Mouse (Mus musculus) monocyte, adult 5-6 weeks (primary cell): ENCODE results near the gene Smoc2. TPM values are rescaled to one million over a fixed set of nuclear protein-coding genes. Genes with fewer than 3 reads are reported as not detected.

Source experiments
- ATAC-seq: fragments of 153-309, 156-312 bp; replicated peaks from 2 replicates; pipeline ENCODE4 v1.8.0; 2017; ENCODE audit warnings: mild to moderate bottlenecking; ENCODE audit not compliant: low TSS enrichment, insufficient number of reproducible peaks, severe bottlenecking, poor library complexity, low FRiP score
- total RNA-seq: library from RNA; stranded (forward); fragments of 200-1000, 200-491, 200-594 nt; gene quantifications from 3 replicates; pipeline ENCODE4 v1.2.3, GENCODE M21; 2017

The Smoc2 gene
- total RNA-seq, 1 experiment from 2014 or later: 0.48 TPM

- ATAC-seq: no peak
Observed at GRCm38 (mm10) chr17:14262217-14262616, 17.1 kb upstream of the Smoc2 start.

DNA sequence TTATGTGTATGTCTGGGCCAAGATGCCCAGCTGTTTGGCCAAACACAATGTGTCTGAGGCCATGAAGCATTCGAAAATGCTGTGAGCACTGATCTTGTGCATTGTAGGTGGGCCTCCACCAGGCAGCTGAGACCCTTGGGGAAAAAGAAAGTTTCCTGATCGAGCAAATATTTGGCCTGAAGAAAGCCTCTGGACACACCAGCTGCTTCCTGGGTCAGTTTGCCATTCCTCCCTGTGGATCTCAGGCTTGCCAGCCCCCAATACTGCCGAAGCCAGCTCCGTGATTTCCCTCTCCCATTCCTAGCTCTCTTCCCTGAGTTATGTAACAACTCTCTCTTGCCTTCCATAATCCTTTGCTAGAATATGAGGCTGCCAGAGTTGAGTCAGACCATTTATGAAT lies 11.3 kb upstream of the Smoc2 start:
- no peak for ATAC-seq

DNA sequence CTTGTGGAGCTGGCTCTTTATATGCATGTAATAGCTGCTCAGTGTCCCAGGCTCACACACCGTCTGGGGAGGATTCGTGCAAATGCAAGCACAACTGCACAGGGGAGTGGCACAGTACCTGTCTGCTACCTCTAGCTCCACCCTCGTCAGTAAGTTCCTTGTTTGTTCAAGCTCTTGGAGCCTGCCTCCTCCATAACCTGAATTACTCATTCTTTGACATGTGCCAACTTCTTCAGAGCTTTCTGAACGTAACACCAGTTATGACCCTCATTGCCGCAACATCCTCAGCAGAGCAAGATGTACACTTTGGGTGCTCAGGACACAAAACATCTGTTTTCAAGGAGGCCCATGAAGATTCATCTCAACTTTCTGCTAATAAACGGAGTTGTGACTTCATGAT lies 5.9 kb upstream of the Smoc2 start:
- no peak for ATAC-seq

DNA sequence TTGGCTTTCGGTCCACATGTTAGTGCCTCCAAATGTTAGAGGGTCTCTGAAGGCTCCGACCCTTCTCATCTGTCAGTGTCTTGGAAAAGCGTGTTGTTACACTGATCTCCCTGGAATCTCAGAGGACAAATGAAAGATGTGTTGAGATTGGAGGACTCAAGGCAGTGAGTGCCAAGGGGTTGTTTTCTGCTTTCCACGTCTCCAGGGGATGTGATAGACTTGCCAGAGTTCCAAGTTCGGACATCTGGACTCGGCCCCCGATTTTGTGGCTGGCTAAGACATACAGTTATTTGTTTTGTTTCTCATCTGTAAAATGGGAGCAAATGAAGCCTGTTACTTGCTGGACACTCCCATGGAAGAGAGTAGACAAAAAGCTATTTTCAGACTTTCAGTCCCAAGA lies 2.0 kb upstream of the Smoc2 start:
- no peak for ATAC-seq

- no peak for ATAC-seq
Observed at GRCm38 (mm10) chr17:14279966-14280300, 627 bp downstream of the Smoc2 start.

DNA sequence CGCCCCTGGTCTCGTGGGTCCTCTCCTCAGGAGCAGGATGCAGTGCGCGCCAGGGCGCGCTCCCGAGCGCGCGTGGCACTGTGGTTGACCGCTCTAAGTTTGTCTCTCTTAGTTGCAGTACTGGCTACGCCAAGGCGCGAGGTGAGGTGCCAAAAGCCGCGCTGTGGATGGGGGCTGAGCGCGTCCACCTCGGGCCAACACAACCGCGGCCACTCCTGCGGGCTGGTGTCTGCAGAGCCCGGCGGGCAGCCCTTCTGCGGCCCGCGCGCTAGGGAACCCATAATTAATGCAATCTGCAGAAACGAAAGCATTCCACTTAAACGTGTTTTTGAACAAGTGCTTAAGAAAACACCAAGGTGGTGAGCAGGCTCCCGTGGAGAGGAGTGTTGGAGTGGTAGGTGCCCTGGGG lies 1.1 kb downstream of the Smoc2 start:
- ATAC-seq: no peak

GRCm38 (mm10) chr17:14288015-14288616 lies 8.8 kb downstream of the Smoc2 start:
- no peak for ATAC-seq

GRCm38 (mm10) chr17:14293617-14294016 lies 14.3 kb downstream of the Smoc2 start:
- no peak for ATAC-seq

GRCm38 (mm10) chr17:14295146-14295545 lies 15.8 kb downstream of the Smoc2 start:
- no peak for ATAC-seq

- ATAC-seq: no peak
Observed at GRCm38 (mm10) chr17:14300361-14300760, 21.1 kb downstream of the Smoc2 start.

DNA sequence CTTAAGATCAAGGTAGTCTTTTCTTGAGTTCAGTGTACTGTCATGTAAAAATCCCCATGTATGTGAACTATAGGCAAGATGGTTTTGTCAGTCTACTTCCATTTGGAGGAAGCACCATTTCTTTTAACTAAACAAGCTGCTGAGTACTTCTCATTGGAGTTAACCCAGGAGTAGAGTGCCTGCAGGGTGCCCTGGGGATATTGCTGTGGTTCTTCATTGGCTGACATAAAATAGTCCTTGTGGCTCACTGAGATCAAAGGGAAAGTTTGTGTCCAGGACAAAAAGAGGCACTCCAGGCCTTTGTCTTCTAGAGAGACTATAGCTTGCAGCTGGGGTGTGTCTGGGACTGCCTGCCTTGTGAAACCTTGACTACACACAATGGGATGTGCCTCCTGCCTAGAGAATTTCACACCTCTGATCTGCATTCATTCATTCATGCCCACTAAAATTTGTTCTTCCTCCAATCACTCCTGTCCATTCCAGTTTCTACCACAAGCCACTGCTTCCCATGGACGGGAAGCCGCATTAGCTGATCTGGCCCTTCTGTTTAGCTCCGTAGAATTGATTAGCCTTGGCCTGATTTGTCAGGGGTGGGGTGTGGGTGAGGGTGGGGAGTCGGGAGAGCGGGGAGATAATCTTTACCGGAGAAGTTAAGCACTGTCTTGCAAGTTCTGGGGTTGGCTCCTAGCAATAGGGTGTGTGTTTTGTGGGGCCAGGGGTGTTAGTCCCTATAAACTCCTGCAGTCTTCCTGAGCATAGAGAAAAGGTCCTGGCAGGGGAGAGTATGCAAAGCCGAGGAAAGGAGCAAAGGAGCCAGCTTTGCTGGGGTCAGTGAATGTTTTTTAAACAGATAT lies 22.4 kb downstream of the Smoc2 start:
- no peak for ATAC-seq

GRCm38 (mm10) chr17:14302356-14302755 lies 23.1 kb downstream of the Smoc2 start:
- no peak for ATAC-seq

GRCm38 (mm10) chr17:14303722-14304121 lies 24.4 kb downstream of the Smoc2 start:
- no peak for ATAC-seq

GRCm38 (mm10) chr17:14309884-14310283 lies 30.6 kb downstream of the Smoc2 start:
- no peak for ATAC-seq

- ATAC-seq: no peak
Observed at GRCm38 (mm10) chr17:14312440-14312839, 33.1 kb downstream of the Smoc2 start.

- no peak for ATAC-seq
Observed at GRCm38 (mm10) chr17:14314308-14314707, 35.0 kb downstream of the Smoc2 start.

GRCm38 (mm10) chr17:14316536-14316935 lies 37.2 kb downstream of the Smoc2 start:
- ATAC-seq: no peak

DNA sequence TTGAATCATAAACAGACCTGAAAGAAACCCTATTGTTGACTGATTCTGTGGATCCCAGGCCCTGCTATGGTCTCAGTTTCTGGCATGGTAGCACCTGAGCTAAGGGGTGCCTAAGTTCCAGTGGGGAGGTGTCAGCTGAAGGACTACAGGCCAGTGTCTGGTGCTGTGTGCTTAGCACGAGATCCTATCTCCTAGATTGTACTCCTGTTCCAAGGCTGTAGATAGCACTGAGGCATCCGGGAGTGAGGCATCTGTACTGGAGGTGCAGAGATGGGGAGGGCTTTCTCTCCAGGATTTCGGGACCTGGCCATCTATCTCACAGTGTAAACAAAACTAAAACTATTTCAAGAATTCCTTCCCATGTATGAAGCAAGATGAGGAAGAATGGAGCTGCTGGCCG lies 38.1 kb downstream of the Smoc2 start:
- no peak for ATAC-seq

DNA sequence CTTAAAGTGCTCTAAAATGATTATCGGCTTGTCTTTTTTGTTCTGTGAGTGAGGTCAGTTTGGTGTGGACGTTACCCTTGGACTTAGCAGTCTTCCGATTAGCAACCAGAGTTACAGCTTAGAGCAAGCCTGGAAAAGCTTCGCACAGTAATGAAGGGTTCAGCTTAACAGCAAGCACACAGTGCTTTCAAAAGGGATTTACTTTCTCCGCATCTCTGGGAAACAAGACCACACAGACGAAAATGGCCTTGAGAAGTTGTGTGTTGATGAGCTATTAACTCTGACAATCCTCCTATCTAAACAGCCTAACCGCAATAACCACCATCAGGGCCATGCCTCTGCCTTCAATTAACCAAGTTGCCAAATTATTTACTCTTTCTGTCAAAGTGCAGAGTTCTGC lies 46.9 kb downstream of the Smoc2 start:
- no peak for ATAC-seq

GRCm38 (mm10) chr17:14328037-14328436 lies 48.7 kb downstream of the Smoc2 start:
- ATAC-seq: no peak
